Mouse (Mus musculus) urinary bladder, postnatal 14 days (tissue): ENCODE measurements around the gene Med16.

ENCODE experiments used
- DNase-seq: peaks from one replicate; pipeline ENCODE4 v3.0.0; 2021; ENCODE audit warnings: low spot score

The Med16 gene

DNA sequence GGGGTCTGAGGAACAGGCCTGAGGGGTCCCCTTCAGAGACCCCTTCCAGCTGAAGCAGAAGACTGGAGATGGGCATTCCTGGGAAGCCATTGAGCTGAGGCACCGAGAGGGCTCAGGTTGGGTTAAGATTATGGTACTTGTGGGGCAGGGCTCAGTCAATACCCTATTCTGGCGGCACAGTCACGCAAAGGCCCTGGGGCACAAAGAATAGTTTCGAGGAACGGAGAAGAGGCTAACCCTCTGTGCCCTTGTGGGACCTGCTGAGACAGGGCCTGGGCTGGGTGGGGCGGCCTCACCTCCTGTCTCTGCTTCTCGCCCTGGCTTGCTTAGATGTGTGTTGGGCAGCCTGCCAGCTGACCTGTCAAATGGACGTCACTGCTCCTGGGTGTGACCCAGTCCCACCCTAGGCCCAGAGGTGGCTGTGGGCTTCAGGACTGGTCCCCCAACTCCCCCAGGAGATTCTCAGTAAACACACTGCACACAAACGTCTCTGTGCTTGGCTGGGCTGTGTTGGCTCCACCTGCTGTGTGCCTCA is 24.5 kb upstream of the Med16 start:
- DNase-seq = peak; percentile 56

DNA sequence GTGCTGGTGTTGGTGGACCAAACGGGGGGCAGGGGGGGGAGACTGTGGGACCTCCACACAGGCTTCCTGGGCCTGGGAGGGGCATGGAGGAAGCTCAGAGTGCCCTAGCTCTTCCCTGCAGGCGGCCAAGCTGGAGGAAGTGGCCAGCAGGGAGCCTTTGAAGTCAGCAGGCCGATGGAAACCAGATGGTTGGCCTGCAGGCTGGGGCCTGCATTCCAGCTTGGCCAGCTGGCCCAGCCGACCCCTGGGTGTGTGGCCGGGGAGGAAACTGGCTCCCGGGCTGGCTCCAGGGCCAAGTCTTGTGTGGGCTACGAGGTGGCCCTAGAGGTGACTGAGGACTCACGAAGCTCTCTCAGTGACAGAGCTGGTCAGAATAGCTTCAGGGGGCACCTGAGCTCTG is 24.0 kb upstream of the Med16 start:
- peak; percentile 72 for DNase-seq

DNA sequence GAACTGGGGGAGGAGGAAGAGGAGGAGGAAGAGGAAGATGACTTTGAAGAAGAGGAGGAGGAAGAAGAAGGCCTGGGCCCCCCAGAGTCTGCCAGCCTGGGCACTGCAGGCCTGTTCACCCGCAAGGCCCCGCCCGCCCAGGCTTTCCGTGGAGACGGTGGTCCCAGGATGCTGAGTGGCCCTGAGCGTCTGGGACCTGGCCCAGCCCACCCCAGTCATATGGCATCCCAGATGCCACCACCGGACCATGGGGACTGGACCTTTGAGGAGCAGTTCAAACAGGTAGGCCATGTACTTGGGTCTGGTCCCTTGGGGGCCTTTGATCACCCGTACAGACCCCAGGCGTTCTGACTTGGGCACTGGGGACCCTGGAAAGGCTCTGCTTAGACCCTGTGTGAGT is 23.1 kb upstream of the Med16 start:
- DNase-seq = no peak

DNA sequence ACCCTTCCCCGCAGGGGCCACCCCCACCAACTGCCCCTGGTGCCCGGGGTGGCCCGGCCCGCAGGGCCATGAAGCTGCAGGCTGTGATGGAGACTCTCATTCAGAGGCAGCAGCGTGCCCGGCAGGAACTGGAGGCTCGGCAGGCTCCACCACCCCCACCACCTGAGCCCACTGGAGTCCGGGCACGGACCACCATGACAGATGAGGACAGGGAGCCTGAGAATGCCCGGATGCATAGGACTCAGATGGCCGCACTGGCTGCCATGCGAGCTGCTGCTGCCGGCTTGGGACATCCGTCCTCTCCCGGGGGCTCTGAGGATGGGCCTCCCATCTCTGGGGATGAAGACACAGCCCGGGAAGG is 22.1 kb upstream of the Med16 start:
- no peak for DNase-seq

GRCm38 (mm10) chr10:79929967-79930825 is 21.5 kb upstream of the Med16 start:
- no peak for DNase-seq

- DNase-seq = no peak
Observed at GRCm38 (mm10) chr10:79928907-79929701, 20.4 kb upstream of the Med16 start.

DNA sequence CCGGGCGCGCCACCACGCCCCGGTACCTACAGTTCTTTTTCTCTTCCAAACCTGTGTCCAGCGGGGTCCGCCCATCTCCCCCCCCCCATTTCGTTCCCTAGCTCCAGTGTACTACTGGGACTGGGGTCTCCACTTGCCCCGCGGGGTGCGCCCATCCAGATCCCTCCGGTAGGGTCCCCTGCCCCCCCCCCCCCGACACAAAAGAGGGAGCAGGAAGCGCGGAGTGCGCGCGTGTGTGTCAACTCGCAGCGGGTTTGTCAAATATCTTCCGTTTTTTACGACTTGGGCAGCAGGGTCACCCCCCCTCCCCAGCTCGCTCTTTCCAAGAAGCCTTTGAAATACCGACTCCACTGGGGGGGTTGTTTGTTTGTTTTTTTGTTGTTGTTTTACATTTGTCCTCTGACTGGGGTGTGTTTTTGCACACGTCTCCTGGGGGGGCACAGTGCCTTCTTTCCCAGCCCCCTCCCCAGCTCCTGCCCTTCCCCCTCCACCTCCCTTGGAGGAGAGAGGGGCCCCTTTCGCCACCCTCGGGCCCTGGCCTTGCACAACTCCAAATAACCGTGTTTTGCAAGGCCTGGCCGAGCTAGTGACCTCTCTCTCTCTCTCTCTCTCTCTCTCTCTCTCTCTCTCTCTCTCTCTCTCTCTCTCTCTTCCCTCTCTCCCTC is 19.4 kb upstream of the Med16 start:
- no peak for DNase-seq

- DNase-seq = peak; percentile 41
Observed at GRCm38 (mm10) chr10:79927324-79928029, 18.8 kb upstream of the Med16 start.

- peak; percentile 91 for DNase-seq
Observed at GRCm38 (mm10) chr10:79926491-79927323, 18.0 kb upstream of the Med16 start, which contains the start of gene Arid3a. Arid3a (plus strand) TSS chr10:79927043.

- DNase-seq = no peak
Observed at GRCm38 (mm10) chr10:79925785-79926490, 17.2 kb upstream of the Med16 start.

- DNase-seq = peak; percentile 92
Observed at GRCm38 (mm10) chr10:79924998-79925784, 16.5 kb upstream of the Med16 start.

DNA sequence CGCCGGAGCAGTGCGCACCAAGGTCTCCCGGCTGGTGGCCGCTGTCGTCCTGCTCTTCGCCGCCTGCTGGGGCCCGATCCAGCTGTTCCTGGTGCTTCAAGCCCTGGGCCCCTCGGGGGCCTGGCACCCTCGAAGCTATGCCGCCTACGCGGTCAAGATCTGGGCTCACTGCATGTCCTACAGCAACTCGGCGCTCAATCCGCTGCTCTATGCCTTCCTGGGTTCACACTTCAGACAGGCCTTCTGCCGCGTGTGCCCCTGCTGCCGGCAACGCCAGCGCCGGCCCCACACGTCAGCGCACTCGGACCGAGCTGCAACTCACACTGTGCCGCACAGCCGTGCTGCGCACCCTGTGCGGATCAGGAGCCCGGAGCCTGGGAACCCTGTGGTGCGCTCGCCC is 12.8 kb upstream of the Med16 start:
- DNase-seq = no peak

DNA sequence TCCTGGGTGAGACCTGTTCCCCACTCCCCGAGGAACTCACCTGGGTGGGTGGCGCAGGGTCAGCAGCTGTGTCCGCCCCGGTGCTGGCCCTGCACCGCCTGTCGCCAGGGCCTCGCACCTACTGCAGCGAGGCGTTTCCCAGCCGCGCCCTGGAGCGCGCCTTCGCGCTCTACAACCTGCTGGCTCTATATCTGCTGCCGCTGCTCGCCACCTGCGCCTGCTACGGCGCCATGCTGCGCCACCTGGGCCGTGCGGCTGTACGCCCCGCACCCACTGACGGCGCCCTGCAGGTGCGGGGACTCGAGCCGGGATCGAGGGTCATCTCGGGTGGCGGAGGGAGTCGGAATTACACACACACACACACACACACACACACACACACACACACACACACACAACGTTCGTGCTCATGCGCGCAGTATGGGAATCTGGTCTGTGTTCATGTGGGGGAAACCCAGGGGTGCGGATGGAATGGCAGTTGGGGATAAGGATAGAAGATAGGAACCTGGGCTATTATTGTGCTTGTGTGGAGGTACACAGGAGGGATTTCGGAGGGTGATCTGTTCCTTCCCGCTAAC is 12.3 kb upstream of the Med16 start, which contains the start of gene R3hdm4:
TSS of gene R3hdm4 (minus strand) at position 251 of the 578 bp plus-strand sequence.
- no peak for DNase-seq

DNA sequence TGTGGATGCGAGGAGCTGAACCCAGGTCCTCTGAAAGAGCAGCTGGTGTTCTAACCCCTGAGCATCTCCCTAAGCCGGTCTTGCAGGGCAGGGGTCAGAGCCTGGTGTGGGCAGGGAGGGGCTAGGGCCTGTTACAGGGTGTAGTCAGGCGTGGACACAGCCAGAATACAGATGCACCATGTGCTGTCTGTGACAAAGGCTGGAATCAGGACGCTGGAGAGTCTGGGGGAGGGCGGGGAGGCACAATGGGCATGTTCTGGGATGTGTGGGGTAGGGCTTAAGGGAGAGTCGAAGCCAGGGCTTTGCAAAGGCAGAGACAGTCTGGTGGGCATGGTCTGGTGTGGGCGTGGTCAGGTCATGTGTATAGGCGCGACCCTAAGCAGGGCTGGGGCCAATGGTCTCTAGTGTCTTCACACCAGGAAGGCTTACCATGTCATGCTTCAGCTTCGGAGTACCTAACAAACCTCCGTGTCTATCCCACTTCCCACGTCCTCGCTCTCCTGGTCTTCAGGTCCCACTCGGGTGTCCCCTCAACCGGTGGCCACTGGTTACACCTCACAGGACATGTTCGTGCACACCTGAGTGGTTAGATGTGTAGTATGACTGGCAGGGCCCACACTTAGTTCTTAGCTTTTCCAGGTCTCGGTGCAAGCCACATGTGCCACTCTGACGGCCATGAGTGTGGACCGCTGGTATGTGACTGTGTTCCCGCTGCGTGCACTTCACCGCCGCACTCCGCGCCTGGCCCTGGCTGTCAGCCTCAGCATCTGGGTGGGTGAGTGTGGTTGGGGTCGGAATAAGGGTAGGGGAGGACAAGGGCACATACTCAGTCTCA is 11.6 kb upstream of the Med16 start:
- DNase-seq = no peak

DNA sequence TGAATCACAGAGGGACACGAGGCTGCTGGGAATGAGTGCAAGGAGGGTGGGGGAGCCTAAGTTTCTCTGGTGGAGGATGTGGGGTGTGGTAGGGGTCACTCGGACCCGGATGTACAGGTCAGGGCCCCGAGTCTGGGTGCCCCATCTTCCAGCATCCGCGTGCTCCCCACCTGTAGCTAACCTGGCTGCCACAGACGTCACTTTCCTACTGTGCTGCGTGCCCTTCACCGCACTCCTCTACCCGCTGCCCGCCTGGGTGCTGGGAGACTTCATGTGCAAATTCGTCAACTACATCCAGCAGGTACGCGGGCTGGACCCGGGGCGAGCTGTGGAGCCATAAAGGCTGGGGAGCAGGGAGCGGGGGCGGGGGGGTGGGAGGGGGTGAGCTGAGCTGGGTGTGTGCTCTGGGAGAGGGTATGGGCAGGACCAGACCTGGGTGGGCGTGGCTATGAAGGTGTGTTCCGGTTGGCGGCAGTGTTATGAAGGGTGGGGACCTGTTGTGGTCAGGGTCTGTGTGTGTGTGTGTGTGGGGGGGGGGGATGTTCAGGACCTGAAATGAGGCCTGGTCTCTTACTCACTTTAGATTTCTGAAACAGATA is 10.6 kb upstream of the Med16 start:
- DNase-seq = peak; percentile 46

DNA sequence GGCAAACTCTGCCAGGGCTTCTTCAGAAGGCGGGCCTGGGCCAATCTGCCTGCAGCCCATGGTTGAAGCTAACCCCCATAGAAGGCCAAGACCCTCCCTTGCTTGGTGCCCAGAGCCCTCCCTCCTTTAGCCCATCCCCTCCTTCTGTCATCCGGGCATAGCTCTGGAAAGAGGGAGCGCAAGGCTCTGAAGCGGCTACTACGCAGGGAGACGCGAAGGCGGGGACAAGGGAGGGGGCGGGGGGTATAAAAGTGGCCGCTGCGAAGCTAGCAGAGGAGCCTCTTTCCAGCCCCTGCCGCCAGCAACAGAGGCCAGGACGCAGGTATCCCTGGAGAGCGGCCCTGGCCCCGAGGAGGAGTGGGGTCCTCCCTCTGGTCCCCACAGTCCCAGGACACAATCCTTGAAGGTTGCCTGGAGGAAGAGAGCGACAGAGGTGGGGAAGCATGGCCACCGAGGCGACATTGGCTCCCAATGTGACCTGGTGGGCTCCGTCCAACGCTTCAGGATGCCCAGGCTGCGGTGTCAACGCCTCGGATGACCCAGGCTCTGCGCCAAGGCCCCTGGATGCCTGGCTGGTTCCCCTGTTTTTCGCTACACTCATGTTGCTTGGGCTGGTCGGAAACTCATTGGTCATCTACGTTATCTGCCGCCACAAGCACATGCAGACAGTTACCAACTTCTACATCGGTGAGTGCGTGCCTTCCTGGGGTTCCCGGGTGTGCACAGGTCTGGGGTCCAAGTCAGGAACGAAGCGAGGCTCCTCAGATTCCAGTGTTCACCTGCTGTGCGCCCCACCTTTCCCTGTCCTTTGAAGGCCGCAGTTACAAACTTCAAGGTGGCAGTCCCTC is 9.7 kb upstream of the Med16 start:
- DNase-seq = no peak
